Comparison of ENCODE assay signal across 18 mouse cellular contexts in the genomic region with DNA sequence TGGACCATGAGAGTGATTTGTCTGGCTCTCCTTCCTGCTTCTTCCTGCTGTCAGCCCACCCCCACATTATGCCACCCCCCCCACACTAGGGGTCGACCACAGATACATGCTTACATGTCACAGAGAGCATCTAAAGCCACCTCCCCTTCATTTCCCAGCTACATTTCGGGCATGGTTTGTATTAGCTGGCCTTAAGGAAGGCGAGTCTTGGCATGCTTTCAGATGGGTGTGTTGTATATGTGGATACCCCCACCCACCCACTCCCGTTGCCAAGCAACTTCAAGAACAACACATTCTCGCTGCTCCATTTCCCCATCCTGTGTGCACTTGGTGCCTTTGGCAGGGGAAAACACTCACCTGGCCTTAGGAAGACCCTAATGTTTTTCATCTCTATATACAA.
DNase-seq lines count a peak whose midpoint lies in the region; ATAC-seq and TF ChIP-seq lines count a peak whose summit lies in the region.
"Had no signal": no experiment of that assay in that cellular context is flagged by ENCODE, and none has a peak within 500 bp of the region (broad histone marks: within the 10 kb centered on the region; RNA-seq: fewer than 3 reads in every experiment).

No protein-coding gene starts in this region.

- H3K36me3 ChIP-seq in midbrain, embryonic 11.5 days (ENCODE audit: control insufficient read depth, insufficient read depth, low read length) = no peaks in the 10 kb centered on the region
- H3K36me3 ChIP-seq in midbrain, postnatal 0 days (ENCODE audit: insufficient read depth, low read length) = no peaks in the 10 kb centered on the region
- H3K36me3 ChIP-seq in limb, embryonic 14.5 days (ENCODE audit: control insufficient read depth, insufficient read depth, low read length) = no peaks in the 10 kb centered on the region
- H3K36me3 ChIP-seq: forebrain, embryonic 12.5 days; hindbrain, embryonic 13.5 days; neural tube, embryonic 12.5 days had no signal

- H3K27me3 ChIP-seq in midbrain, embryonic 11.5 days (ENCODE audit: control insufficient read depth, insufficient read depth, low read length) = no peaks in the 10 kb centered on the region
- H3K27me3 ChIP-seq in midbrain, postnatal 0 days (ENCODE audit: insufficient read depth, low read length) = no peaks in the 10 kb centered on the region
- H3K27me3 ChIP-seq in limb, embryonic 14.5 days (ENCODE audit: control insufficient read depth, insufficient read depth, low read length) = no peaks in the 10 kb centered on the region
- H3K27me3 ChIP-seq: CH12.LX; forebrain, embryonic 12.5 days; hindbrain, embryonic 13.5 days; neural tube, embryonic 12.5 days had no signal

- no peak for TF ChIP-seq CTCF in midbrain, postnatal 0 days (IDR thresholded peaks at IDR 0.05)

- H3K4me3 ChIP-seq in midbrain, embryonic 11.5 days (ENCODE audit: low read depth, low read length) = no peak overlapping the region
- H3K4me3 ChIP-seq in midbrain, postnatal 0 days (ENCODE audit: low read depth, low read length) = no peak overlapping the region
- H3K4me3 ChIP-seq in limb, embryonic 14.5 days (replicated peaks; ENCODE audit: low read length) = no peak overlapping the region
- H3K4me3 ChIP-seq: forebrain, embryonic 12.5 days; hindbrain, embryonic 13.5 days; neural tube, embryonic 12.5 days had no signal

- WGBS in midbrain, embryonic 11.5 days = 79% methylated on average over 5 of the region's 5 CpGs
- WGBS in midbrain, postnatal 0 days = 80% methylated on average over 5 of the region's 5 CpGs
- 35% methylated on average over 5 of the region's 5 CpGs for WGBS in limb, embryonic 14.5 days

- no peaks in the 10 kb centered on the region for H3K9me3 ChIP-seq in midbrain, embryonic 11.5 days (ENCODE audit: control insufficient read depth, low read length)
- no peaks in the 10 kb centered on the region for H3K9me3 ChIP-seq in midbrain, postnatal 0 days (ENCODE audit: low read length)
- no peaks in the 10 kb centered on the region for H3K9me3 ChIP-seq in limb, embryonic 14.5 days (ENCODE audit: control insufficient read depth, low read length)
- H3K9me3 ChIP-seq: forebrain, embryonic 12.5 days; hindbrain, embryonic 13.5 days; neural tube, embryonic 12.5 days had no signal

- ATAC-seq in midbrain, embryonic 11.5 days (ENCODE audit: low FRiP score) = no peak
- no peak for ATAC-seq in midbrain, postnatal 0 days (ENCODE audit: low FRiP score)
- ATAC-seq in limb, embryonic 14.5 days (ENCODE audit: low FRiP score, low read depth) = no peak

- H3K9ac ChIP-seq in midbrain, embryonic 11.5 days (ENCODE audit: low read length) = no peak overlapping the region
- no peak overlapping the region for H3K9ac ChIP-seq in midbrain, postnatal 0 days (replicated peaks; ENCODE audit: low read length, poor library complexity, severe bottlenecking)
- no peak overlapping the region for H3K9ac ChIP-seq in limb, embryonic 14.5 days (ENCODE audit: low read depth, low read length, severe bottlenecking)
- H3K9ac ChIP-seq: forebrain, embryonic 12.5 days; hindbrain, embryonic 13.5 days; neural tube, embryonic 12.5 days had no signal

- intact Hi-C loops in heart, postnatal 14 days (cut with DNase I) = no loop called here

- H3K27ac ChIP-seq in midbrain, embryonic 11.5 days (ENCODE audit: low read depth, low read length) = no peak overlapping the region
- H3K27ac ChIP-seq in midbrain, postnatal 0 days (ENCODE audit: low read depth, low read length) = no peak overlapping the region
- peak overlapping the region; percentile 38; the same call in 1 of the 2 replicates for H3K27ac ChIP-seq in limb, embryonic 14.5 days (replicated peaks; ENCODE audit: low read depth, low read length)
- H3K27ac ChIP-seq: forebrain, embryonic 12.5 days; hindbrain, embryonic 13.5 days; neural tube, embryonic 12.5 days had no signal

- H3K4me2 ChIP-seq in midbrain, embryonic 11.5 days = no peak overlapping the region
- no peak overlapping the region for H3K4me2 ChIP-seq in midbrain, postnatal 0 days (ENCODE audit: low read depth, low read length, poor library complexity, severe bottlenecking)
- H3K4me2 ChIP-seq in limb, embryonic 14.5 days (replicated peaks; ENCODE audit: low read depth, low read length, severe bottlenecking) = no peak overlapping the region
- H3K4me2 ChIP-seq: forebrain, embryonic 12.5 days; hindbrain, embryonic 13.5 days; neural tube, embryonic 12.5 days had no signal

- peak; percentile 93 for DNase-seq in heart, adult 11 months
- no peak for DNase-seq in heart, postnatal 14 days
- DNase-seq in midbrain, embryonic 11.5 days (ENCODE audit: low spot score, missing footprints) = peak; percentile 26
- no peak for DNase-seq in midbrain, postnatal 0 days (ENCODE audit: low spot score)
- DNase-seq in limb, embryonic 14.5 days (ENCODE audit: low spot score) = peak; percentile 71
- no peak for DNase-seq in thymus, postnatal 36 days
- DNase-seq in cerebellum, adult 18-20 months = no peak
- DNase-seq: adrenal gland, adult 8-10 months; cerebellum, adult 11 months; kidney, adult 9 months; layer of hippocampus, postnatal 36 days; left cerebral cortex, postnatal 4 days; spleen, adult 18-20 months; thymus, postnatal 14 days had no signal

- H3K4me1 ChIP-seq in midbrain, embryonic 11.5 days (ENCODE audit: control insufficient read depth, insufficient read depth, low read length) = no peaks in the 10 kb centered on the region
- H3K4me1 ChIP-seq in midbrain, postnatal 0 days (ENCODE audit: insufficient read depth, low read length) = 0 out of 2 replicates have a peak, but pooled peaks cover 2% of the 10 kb centered on the region
- H3K4me1 ChIP-seq in limb, embryonic 14.5 days (ENCODE audit: control insufficient read depth, insufficient read depth, low read length) = peaks cover 26% of the 10 kb centered on the region
- H3K4me1 ChIP-seq: forebrain, embryonic 12.5 days had no signal

- no peak for TF ChIP-seq POLR2A in limb, embryonic 14.5 days (IDR thresholded peaks at IDR 0.05; ENCODE audit: borderline replicate concordance, extremely low read depth, insufficient read depth, insufficient read length)

Comparison
In these comparisons a context has a peak if more than half of its experiments do, and no peak if none do; other contexts are left out.
1. DNase-seq: peak in heart, adult 11 months (single experiment), midbrain, embryonic 11.5 days (single experiment) and limb, embryonic 14.5 days (single experiment); none in heart, postnatal 14 days (0 of 2), midbrain, postnatal 0 days (single experiment), thymus, postnatal 36 days (0 of 2) and cerebellum, adult 18-20 months (0 of 2).